Mouse (Mus musculus): ENCODE data around the gene Rftn2.

- no peak for TF ChIP-seq POLR2A (IDR thresholded peaks at IDR 0.05; ENCODE audit: borderline replicate concordance, control insufficient read depth, low read depth, low read length)
- TF ChIP-seq CTCF (IDR thresholded peaks at IDR 0.05; ENCODE audit: control insufficient read depth, insufficient read depth, low read length) = no peak
Measured at GRCm38 (mm10) chr1:55133173-55133572, 93.4 kb downstream of the Rftn2 start.

Data from bone marrow, adult 2 months (tissue).